Mouse (Mus musculus): ENCODE results near the gene Gas2l2. TPM values are rescaled to one million over a fixed set of nuclear protein-coding genes. Genes with fewer than 3 reads are reported as not detected.

Gene Gas2l2
- 0.05 TPM in 1 of 2 replicates, not detected in the other for polyA plus RNA-seq (2015; fragmentation: Nextera tagmentation; extraction: Ambion mirVana)

DNA sequence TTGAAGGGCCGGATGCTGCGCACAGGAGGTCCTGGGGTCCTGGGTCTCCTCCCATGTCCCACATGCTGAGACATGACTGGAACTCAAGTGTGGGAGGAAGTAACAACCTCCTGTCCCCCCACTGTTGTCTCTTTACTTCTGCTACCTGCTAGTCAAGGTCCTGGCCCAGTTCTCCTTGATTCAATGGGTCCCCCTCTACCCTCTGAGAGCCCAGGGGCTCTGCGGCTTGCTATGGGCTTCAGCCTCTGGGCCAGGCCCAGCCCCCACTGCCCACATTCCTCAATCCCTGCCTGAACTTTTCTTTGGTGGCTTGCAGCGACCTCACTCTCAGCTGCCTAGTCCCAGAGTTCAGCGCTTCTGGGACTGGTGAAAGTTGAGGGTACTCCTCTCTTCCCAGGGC is at the start of gene Gas2l2:
Gas2l2 (minus strand) TSS at position 101 of the 400 bp plus-strand sequence.

GRCm38 (mm10) chr11:83472324-83473234 is 43.3 kb upstream of the Gas2l2 start, which contains the start of gene Taf15:
Gene Taf15, plus strand, starts transcription at chr11:83473086.

GRCm38 (mm10) chr11:83462711-83463244 is 33.5 kb upstream of the Gas2l2 start, which contains the start of gene Mmp28:
Gene Mmp28, minus strand, starts transcription at chr11:83463071.

GRCm38 (mm10) chr11:83437377-83437776 is 8.1 kb upstream of the Gas2l2 start, which contains the start of gene 1700020L24Rik:
Gene 1700020L24Rik, plus strand, starts transcription at chr11:83437677.

DNA sequence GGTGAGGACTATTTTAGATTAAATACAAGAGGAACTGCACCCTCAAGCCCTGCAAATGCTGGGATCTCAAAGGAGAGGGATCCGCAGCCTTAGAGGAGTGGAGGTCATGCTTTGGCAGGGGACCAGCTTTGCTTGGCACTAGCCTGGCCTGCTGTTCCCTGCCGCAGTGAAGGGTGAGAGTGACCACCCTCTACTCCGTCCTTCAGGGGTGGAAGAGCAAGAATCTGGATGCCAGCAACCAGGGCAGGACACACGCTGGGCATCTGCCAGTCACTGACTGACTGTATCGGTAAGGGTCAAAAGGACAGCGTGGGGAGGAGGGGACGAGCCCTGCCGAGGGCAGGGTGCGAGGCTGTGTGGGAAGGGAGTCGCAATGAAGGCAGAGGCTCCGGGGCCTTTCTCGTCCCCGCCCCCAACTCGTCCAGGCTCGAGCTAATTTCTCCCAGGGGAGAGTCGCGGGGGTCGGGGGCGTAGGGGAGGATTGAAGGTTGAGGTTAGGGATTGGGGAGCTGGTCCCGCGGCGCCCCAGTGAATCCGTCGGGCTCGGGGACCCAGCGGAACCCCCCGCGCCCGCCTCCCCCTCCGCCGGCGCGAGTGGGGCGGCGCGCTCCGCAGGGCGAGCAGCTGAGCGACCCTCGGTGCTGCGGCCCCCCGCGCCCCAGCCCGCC is 20.0 kb downstream of the Gas2l2 start, which contains the start of gene Rasl10b:
Rasl10b (plus strand) TSS at position 51 of the 668 bp plus-strand sequence.

Other genes starting within 250 kb of the Gas2l2 start
- gene Slfn3, start 238.1 kb downstream of the Gas2l2 start, polyA plus RNA-seq (2015; fragmentation: Nextera tagmentation; extraction: Ambion mirVana): 0.40 and 0.51 TPM in 2 replicates
- not detected in 2 replicates for gene Slfn14, start 142.7 kb downstream of the Gas2l2 start, polyA plus RNA-seq (2015; fragmentation: Nextera tagmentation; extraction: Ambion mirVana)
- 18.9 and 20.0 TPM in 2 replicates for gene Ap2b1, start 130.4 kb downstream of the Gas2l2 start, polyA plus RNA-seq (2015; fragmentation: Nextera tagmentation; extraction: Ambion mirVana)
- 12.1 and 13.1 TPM in 2 replicates for gene Pex12, start 126.9 kb downstream of the Gas2l2 start, polyA plus RNA-seq (2015; fragmentation: Nextera tagmentation; extraction: Ambion mirVana)
- gene Rasl10b, start 20.3 kb downstream of the Gas2l2 start, polyA plus RNA-seq (2015; fragmentation: Nextera tagmentation; extraction: Ambion mirVana): 1.2 and 1.4 TPM in 2 replicates
- gene 1700020L24Rik, start 8.2 kb upstream of the Gas2l2 start, polyA plus RNA-seq (2015; fragmentation: Nextera tagmentation; extraction: Ambion mirVana): 0.35 and 0.88 TPM in 2 replicates
- 2.6 and 4.3 TPM in 2 replicates for gene Mmp28, start 33.6 kb upstream of the Gas2l2 start, polyA plus RNA-seq (2015; fragmentation: Nextera tagmentation; extraction: Ambion mirVana)
- gene Taf15, start 43.6 kb upstream of the Gas2l2 start, polyA plus RNA-seq (2015; fragmentation: Nextera tagmentation; extraction: Ambion mirVana): 3.5 and 3.9 TPM in 2 replicates
- gene Heatr9, start 92.7 kb upstream of the Gas2l2 start, polyA plus RNA-seq (2015; fragmentation: Nextera tagmentation; extraction: Ambion mirVana): not detected in 2 replicates
- 0.45 and 1.5 TPM in 2 replicates for gene Ccl5, start 101.1 kb upstream of the Gas2l2 start, polyA plus RNA-seq (2015; fragmentation: Nextera tagmentation; extraction: Ambion mirVana)
- 10.8 and 14.0 TPM in 2 replicates for gene Ccl9, start 149.2 kb upstream of the Gas2l2 start, polyA plus RNA-seq (2015; fragmentation: Nextera tagmentation; extraction: Ambion mirVana)
- gene Ccl6, start 163.6 kb upstream of the Gas2l2 start, polyA plus RNA-seq (2015; fragmentation: Nextera tagmentation; extraction: Ambion mirVana): 15.0 and 15.2 TPM in 2 replicates
- gene Rpl9-ps1, start 216.2 kb upstream of the Gas2l2 start, polyA plus RNA-seq (2015; fragmentation: Nextera tagmentation; extraction: Ambion mirVana): not detected in 2 replicates
- 0.19 and 0.29 TPM in 2 replicates for gene Ccl3, start 219.9 kb upstream of the Gas2l2 start, polyA plus RNA-seq (2015; fragmentation: Nextera tagmentation; extraction: Ambion mirVana)
- 0.21 and 0.23 TPM in 2 replicates for gene Ccl4, start 233.1 kb upstream of the Gas2l2 start, polyA plus RNA-seq (2015; fragmentation: Nextera tagmentation; extraction: Ambion mirVana)